Mouse (Mus musculus): ENCODE measurements around the gene Shisa7. TPM values are rescaled to one million over a fixed set of nuclear protein-coding genes. Genes with fewer than 3 reads are reported as not detected.

The Shisa7 gene
- polyA plus RNA-seq, 1 experiment from 2014 or later = 2.2 TPM

GRCm38 (mm10) chr7:4842077-4842476 lies 2.4 kb downstream of the Shisa7 start:
- Histone ChIP-seq H3K4me2 (ENCODE audit: low read depth, low read length, severe bottlenecking) (no peak overlapping the region; the same call in 1 of the 2 replicates), H3K4me3 (ENCODE audit: low read depth, low read length) (no peak overlapping the region), H3K27ac (ENCODE audit: low read depth, low read length) (peak overlapping the region; percentile 25; the same call in 1 of the 2 replicates), H3K36me3 (ENCODE audit: control insufficient read depth, insufficient read depth, low read length) (no peaks in the 10 kb centered on the region), H3K9me3 (ENCODE audit: control insufficient read depth, low read length) (no peaks in the 10 kb centered on the region; the same call in 1 of the 2 replicates), H3K27me3 (ENCODE audit: control insufficient read depth, insufficient read depth, low read length) (peaks cover 30% of the 10 kb centered on the region), H3K4me1 (replicated peaks; ENCODE audit: control insufficient read depth, insufficient read depth, low read length) (peaks cover 16% of the 10 kb centered on the region; the same call in 1 of the 2 replicates), H3K9ac (ENCODE audit: low read length) (no peak overlapping the region)
- no peak for ATAC-seq (replicated peaks; ENCODE audit: low FRiP score)
- no peak for DNase-seq (ENCODE audit: low spot score)
- 53% methylated on average over 5 of the region's 5 CpGs for WGBS

GRCm38 (mm10) chr7:4837639-4838038 lies 6.9 kb downstream of the Shisa7 start:
- no peak overlapping the region for H3K4me3 ChIP-seq (ENCODE audit: low read depth, low read length)
- H3K4me1 ChIP-seq (replicated peaks; ENCODE audit: control insufficient read depth, insufficient read depth, low read length) = peaks cover 6% of the 10 kb centered on the region; the same call in 1 of the 2 replicates
- no peak overlapping the region for H3K4me2 ChIP-seq (ENCODE audit: low read depth, low read length, severe bottlenecking)
- ATAC-seq (replicated peaks; ENCODE audit: low FRiP score) (no peak), DNase-seq (ENCODE audit: low spot score) (no peak)
- H3K36me3 ChIP-seq (ENCODE audit: control insufficient read depth, insufficient read depth, low read length) = no peaks in the 10 kb centered on the region
- WGBS = 33% methylated on average over 1 of the region's 1 CpGs
- peaks cover 23% of the 10 kb centered on the region for H3K27me3 ChIP-seq (ENCODE audit: control insufficient read depth, insufficient read depth, low read length)
- no peak overlapping the region for H3K9ac ChIP-seq (ENCODE audit: low read length)
- H3K9me3 ChIP-seq (ENCODE audit: control insufficient read depth, low read length) = no peaks in the 10 kb centered on the region
- H3K27ac ChIP-seq (ENCODE audit: low read depth, low read length) = no peak overlapping the region

- ATAC-seq (replicated peaks; ENCODE audit: low FRiP score) (peak; percentile 91), DNase-seq (ENCODE audit: low spot score) (peak; percentile 90)
- no peaks in the 10 kb centered on the region for H3K9me3 ChIP-seq (ENCODE audit: control insufficient read depth, low read length)
- under 1% methylated on average over 51 of the region's 51 CpGs for WGBS
- peak overlapping the region; percentile 72 for H3K9ac ChIP-seq (ENCODE audit: low read length)
- peak overlapping the region; percentile 47 for H3K4me3 ChIP-seq (ENCODE audit: low read depth, low read length)
- H3K4me1 ChIP-seq (replicated peaks; ENCODE audit: control insufficient read depth, insufficient read depth, low read length) = peaks cover 6% of the 10 kb centered on the region; the same call in 1 of the 2 replicates
- H3K27ac ChIP-seq (ENCODE audit: low read depth, low read length) = 0 out of 2 replicates have a peak overlapping the region, but pooled peaks have one; percentile 6
- no peaks in the 10 kb centered on the region for H3K36me3 ChIP-seq (ENCODE audit: control insufficient read depth, insufficient read depth, low read length)
- H3K27me3 ChIP-seq (ENCODE audit: control insufficient read depth, insufficient read depth, low read length) = peaks cover 17% of the 10 kb centered on the region
- H3K4me2 ChIP-seq (ENCODE audit: low read depth, low read length, severe bottlenecking) = peak overlapping the region; percentile 90
These were observed 8.1 kb downstream of the Shisa7 start for GRCm38 (mm10) chr7:4836351-4836792.

GRCm38 (mm10) chr7:4835631-4836327 lies 8.7 kb downstream of the Shisa7 start:
- H3K4me3 ChIP-seq (ENCODE audit: low read depth, low read length) = peak overlapping the region; percentile 47
- no peak overlapping the region for H3K27ac ChIP-seq (ENCODE audit: low read depth, low read length)
- H3K36me3 ChIP-seq (ENCODE audit: control insufficient read depth, insufficient read depth, low read length) = no peaks in the 10 kb centered on the region
- H3K9ac ChIP-seq (ENCODE audit: low read length) = peak overlapping the region; percentile 72
- ATAC-seq (replicated peaks; ENCODE audit: low FRiP score) (peak; percentile 66), DNase-seq (ENCODE audit: low spot score) (no peak)
- peak overlapping the region; percentile 90 for H3K4me2 ChIP-seq (ENCODE audit: low read depth, low read length, severe bottlenecking)
- peaks cover 17% of the 10 kb centered on the region for H3K27me3 ChIP-seq (ENCODE audit: control insufficient read depth, insufficient read depth, low read length)
- WGBS = 4% methylated on average over 30 of the region's 34 CpGs
- H3K4me1 ChIP-seq (replicated peaks; ENCODE audit: control insufficient read depth, insufficient read depth, low read length) = peaks cover 6% of the 10 kb centered on the region; the same call in 1 of the 2 replicates
- H3K9me3 ChIP-seq (ENCODE audit: control insufficient read depth, low read length) = no peaks in the 10 kb centered on the region

GRCm38 (mm10) chr7:4830476-4830875 lies 14.0 kb downstream of the Shisa7 start:
- Histone ChIP-seq H3K9ac (ENCODE audit: low read length) (no peak overlapping the region), H3K9me3 (ENCODE audit: control insufficient read depth, low read length) (no peaks in the 10 kb centered on the region), H3K36me3 (ENCODE audit: control insufficient read depth, insufficient read depth, low read length) (no peaks in the 10 kb centered on the region), H3K4me3 (ENCODE audit: low read depth, low read length) (no peak overlapping the region), H3K27me3 (ENCODE audit: control insufficient read depth, insufficient read depth, low read length) (no peaks in the 10 kb centered on the region; the same call in none of the 2 replicates), H3K4me2 (ENCODE audit: low read depth, low read length, severe bottlenecking) (no peak overlapping the region), H3K27ac (ENCODE audit: low read depth, low read length) (no peak overlapping the region), H3K4me1 (replicated peaks; ENCODE audit: control insufficient read depth, insufficient read depth, low read length) (no peaks in the 10 kb centered on the region)
- WGBS = 6% methylated on average over 12 of the region's 12 CpGs
- ATAC-seq (replicated peaks; ENCODE audit: low FRiP score) = no peak
- DNase-seq (ENCODE audit: low spot score) = no peak

- Histone ChIP-seq H3K36me3 (ENCODE audit: control insufficient read depth, insufficient read depth, low read length) (no peaks in the 10 kb centered on the region), H3K4me2 (ENCODE audit: low read depth, low read length, severe bottlenecking) (no peak overlapping the region), H3K9ac (ENCODE audit: low read length) (no peak overlapping the region), H3K9me3 (ENCODE audit: control insufficient read depth, low read length) (no peaks in the 10 kb centered on the region), H3K27ac (ENCODE audit: low read depth, low read length) (no peak overlapping the region), H3K4me3 (ENCODE audit: low read depth, low read length) (no peak overlapping the region), H3K4me1 (replicated peaks; ENCODE audit: control insufficient read depth, insufficient read depth, low read length) (no peaks in the 10 kb centered on the region), H3K27me3 (ENCODE audit: control insufficient read depth, insufficient read depth, low read length) (no peaks in the 10 kb centered on the region; the same call in 1 of the 2 replicates)
- ATAC-seq (replicated peaks; ENCODE audit: low FRiP score) = no peak
- 56% methylated on average over 4 of the region's 4 CpGs for WGBS
- DNase-seq (ENCODE audit: low spot score) = no peak
These were observed 19.1 kb downstream of the Shisa7 start for GRCm38 (mm10) chr7:4825365-4825764.

- DNase-seq (ENCODE audit: low spot score) = no peak
- Histone ChIP-seq H3K4me3 (ENCODE audit: low read depth, low read length) (no peak overlapping the region), H3K4me2 (ENCODE audit: low read depth, low read length, severe bottlenecking) (no peak overlapping the region), H3K36me3 (ENCODE audit: control insufficient read depth, insufficient read depth, low read length) (no peaks in the 10 kb centered on the region), H3K27ac (ENCODE audit: low read depth, low read length) (no peak overlapping the region), H3K9ac (ENCODE audit: low read length) (no peak overlapping the region), H3K9me3 (ENCODE audit: control insufficient read depth, low read length) (no peaks in the 10 kb centered on the region), H3K4me1 (replicated peaks; ENCODE audit: control insufficient read depth, insufficient read depth, low read length) (no peaks in the 10 kb centered on the region), H3K27me3 (ENCODE audit: control insufficient read depth, insufficient read depth, low read length) (no peaks in the 10 kb centered on the region)
- no peak for ATAC-seq (replicated peaks; ENCODE audit: low FRiP score)
- WGBS = 75% methylated on average over 6 of the region's 6 CpGs
These were observed 22.2 kb downstream of the Shisa7 start for GRCm38 (mm10) chr7:4822162-4822907.

- ATAC-seq (replicated peaks; ENCODE audit: low FRiP score) = no peak
- Histone ChIP-seq H3K9ac (ENCODE audit: low read length) (no peak overlapping the region), H3K9me3 (ENCODE audit: control insufficient read depth, low read length) (no peaks in the 10 kb centered on the region), H3K4me1 (replicated peaks; ENCODE audit: control insufficient read depth, insufficient read depth, low read length) (no peaks in the 10 kb centered on the region), H3K4me2 (ENCODE audit: low read depth, low read length, severe bottlenecking) (no peak overlapping the region), H3K27me3 (ENCODE audit: control insufficient read depth, insufficient read depth, low read length) (no peaks in the 10 kb centered on the region), H3K27ac (ENCODE audit: low read depth, low read length) (no peak overlapping the region), H3K36me3 (ENCODE audit: control insufficient read depth, insufficient read depth, low read length) (no peaks in the 10 kb centered on the region), H3K4me3 (ENCODE audit: low read depth, low read length) (no peak overlapping the region)
- no peak for DNase-seq (ENCODE audit: low spot score)
- 88% methylated on average over 4 of the region's 4 CpGs for WGBS
These were observed 22.8 kb downstream of the Shisa7 start for GRCm38 (mm10) chr7:4821690-4822089.
